Mouse (Mus musculus) forebrain, embryonic 16.5 days (tissue): ENCODE measurements around the gene Ski. TPM values are rescaled to one million over a fixed set of nuclear protein-coding genes. Genes with fewer than 3 reads are reported as not detected.
A peak's percentile ranks its signal among the peaks of the same experiment; 100 is the strongest.

Experiments
- ATAC-seq: fragments of 200-750 bp; cut with Nextera tagmentation; 2 replicates; pipeline ENCODE4 v1.8.0; 2017; ENCODE audit warnings: mild to moderate bottlenecking, moderate library complexity
- H3K27ac ChIP-seq: fragments of 300-500 bp; sonication (generic); 2 replicates; pipeline ENCODE4 v1.5.1; 2014; ENCODE audit warnings: low read length, control low read depth
- H3K27me3 ChIP-seq: fragments of 300-500 bp; sonication (generic); replicated peaks from 2 replicates; pipeline ENCODE4 v1.6.1; 2014; ENCODE audit warnings: low read length; ENCODE audit not compliant: control insufficient read depth, insufficient read depth
- H3K36me3 ChIP-seq: fragments of 300-500 bp; sonication (generic); 2 replicates; pipeline ENCODE4 v1.6.1; 2014; ENCODE audit not compliant: control insufficient read depth, insufficient read depth
- H3K4me1 ChIP-seq: fragments of 300-500 bp; sonication (generic); replicated peaks from 2 replicates; pipeline ENCODE4 v1.6.1; 2014; ENCODE audit warnings: low read length; ENCODE audit not compliant: control insufficient read depth, insufficient read depth
- H3K4me2 ChIP-seq: fragments of 300-500 bp; sonication (generic); 2 replicates; pipeline ENCODE4 v1.6.1; 2014; ENCODE audit warnings: mild to moderate bottlenecking, low read length, control low read depth
- H3K4me3 ChIP-seq: fragments of 300-500 bp; sonication (generic); replicated peaks from 2 replicates; pipeline ENCODE4 v1.5.1; 2014; ENCODE audit warnings: mild to moderate bottlenecking, low read length, control low read depth
- H3K9ac ChIP-seq: fragments of 300-500 bp; sonication (generic); replicated peaks from 2 replicates; pipeline ENCODE4 v1.6.1; 2014; ENCODE audit warnings: low read depth, low read length, control low read depth
- H3K9me3 ChIP-seq: fragments of 300-500 bp; sonication (generic); 2 replicates; pipeline ENCODE4 v1.6.1; 2016; ENCODE audit warnings: low read length; ENCODE audit not compliant: control insufficient read depth
- WGBS: fragments of 180-500 bp; shearing (Covaris S2); extraction: QIAGEN DNeasy Blood & Tissue Kit; methylation state at CpG from one replicate; pipeline ENCODE4 v1.1.7; 2014; 5-methylcytosine and 5-hydroxymethylcytosine counted together
- polyA plus RNA-seq: library from polyadenylated mRNA; unstranded; fragments of >200 nt; fragmentation: Nextera tagmentation; extraction: Ambion mirVana; gene quantifications from 2 replicates; pipeline ENCODE4 v1.2.1, GENCODE M21; 2015

The Ski gene
- polyA plus RNA-seq, 1 experiment from 2014 or later: 15.8 TPM

DNA sequence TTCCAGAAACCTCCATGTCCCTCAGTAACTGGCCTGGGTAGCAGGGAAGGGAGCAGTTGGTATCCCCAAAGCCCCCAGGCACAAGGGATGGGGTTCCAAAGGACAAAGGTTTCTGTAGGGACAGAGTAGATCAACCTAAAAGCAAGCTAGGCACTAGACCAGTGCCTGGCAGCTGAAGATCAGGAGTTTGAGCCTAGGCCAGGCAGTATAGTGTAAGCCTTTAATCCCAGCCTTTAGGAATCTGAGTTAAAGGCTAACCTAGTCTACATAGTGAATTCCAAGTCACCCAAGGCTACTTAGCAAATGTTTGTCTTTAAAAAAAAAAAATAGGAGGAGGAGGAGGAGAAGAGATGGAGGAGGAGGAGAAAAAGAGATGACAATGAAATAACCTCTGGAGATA is 33.6 kb downstream of the Ski start:
- Histone ChIP-seq H3K4me1 (peaks cover 40% of the 10 kb centered on the region), H3K27me3 (no peaks in the 10 kb centered on the region)
- no peak for ATAC-seq

GRCm38 (mm10) chr4:155188341-155188740 is 34.1 kb downstream of the Ski start:
- Histone ChIP-seq H3K4me2 (no peak overlapping the region), H3K4me1 (peaks cover 37% of the 10 kb centered on the region), H3K27me3 (no peaks in the 10 kb centered on the region), H3K36me3 (no peaks in the 10 kb centered on the region), H3K27ac (no peak overlapping the region), H3K4me3 (no peak overlapping the region), H3K9me3 (no peaks in the 10 kb centered on the region), H3K9ac (no peak overlapping the region)
- WGBS: 8% methylated on average over 8 of the region's 8 CpGs
- no peak for ATAC-seq

More for the DNA sequence above, 33.6 kb downstream of the Ski start:
- Histone ChIP-seq H3K9ac (no peak overlapping the region), H3K27ac (no peak overlapping the region), H3K36me3 (no peaks in the 10 kb centered on the region), H3K9me3 (no peaks in the 10 kb centered on the region), H3K4me2 (no peak overlapping the region), H3K4me3 (no peak overlapping the region)

DNA sequence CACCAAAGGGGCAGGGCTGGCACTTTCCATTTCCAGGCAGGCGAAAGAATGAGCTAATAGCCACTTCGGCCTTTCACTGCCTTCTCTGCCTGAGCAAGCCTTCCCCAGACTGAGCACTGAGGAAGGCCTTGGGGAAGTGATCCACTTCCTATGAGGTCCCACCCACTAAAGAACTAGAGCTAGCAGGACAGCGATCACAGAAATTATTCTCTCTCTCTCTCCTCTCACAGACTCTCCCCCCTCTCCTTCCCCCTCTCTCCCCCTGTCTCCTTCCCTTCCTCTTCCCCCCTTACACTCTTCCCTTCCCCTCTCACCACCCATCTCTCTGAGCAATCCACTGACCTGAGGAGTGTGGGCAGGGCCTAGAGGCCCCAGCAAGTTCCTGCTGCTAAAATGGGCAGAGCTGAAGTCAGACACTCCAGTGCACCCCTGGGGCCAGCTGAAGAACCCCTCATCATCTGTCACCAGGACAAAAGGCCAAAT is 35.2 kb downstream of the Ski start:
- no peak overlapping the region for H3K27ac ChIP-seq
- peaks cover 35% of the 10 kb centered on the region for H3K4me1 ChIP-seq
- no peaks in the 10 kb centered on the region for H3K9me3 ChIP-seq
- no peaks in the 10 kb centered on the region for H3K36me3 ChIP-seq
- H3K9ac ChIP-seq: no peak overlapping the region
- no peak overlapping the region for H3K4me2 ChIP-seq
- no peak for ATAC-seq
- 62% methylated on average over 3 of the region's 3 CpGs for WGBS
- no peaks in the 10 kb centered on the region for H3K27me3 ChIP-seq
- no peak overlapping the region for H3K4me3 ChIP-seq

GRCm38 (mm10) chr4:155185845-155186244 is 36.5 kb downstream of the Ski start:
- Histone ChIP-seq H3K4me1 (peaks cover 35% of the 10 kb centered on the region), H3K4me2 (no peak overlapping the region), H3K27me3 (no peaks in the 10 kb centered on the region), H3K9ac (no peak overlapping the region), H3K27ac (no peak overlapping the region), H3K9me3 (no peaks in the 10 kb centered on the region), H3K36me3 (no peaks in the 10 kb centered on the region), H3K4me3 (no peak overlapping the region)
- no peak for ATAC-seq
- 92% methylated on average over 9 of the region's 9 CpGs for WGBS

GRCm38 (mm10) chr4:155184248-155185070 is 37.9 kb downstream of the Ski start:
- Histone ChIP-seq H3K4me2 (no peak overlapping the region), H3K27ac (no peak overlapping the region), H3K36me3 (no peaks in the 10 kb centered on the region), H3K4me1 (peaks cover 24% of the 10 kb centered on the region), H3K4me3 (no peak overlapping the region), H3K9ac (no peak overlapping the region), H3K9me3 (no peaks in the 10 kb centered on the region), H3K27me3 (no peaks in the 10 kb centered on the region)
- ATAC-seq: no peak
- 75% methylated on average over 18 of the region's 18 CpGs for WGBS

- Histone ChIP-seq H3K4me3 (no peak overlapping the region), H3K9ac (no peak overlapping the region), H3K4me2 (no peak overlapping the region), H3K27me3 (no peaks in the 10 kb centered on the region), H3K4me1 (peaks cover 27% of the 10 kb centered on the region), H3K36me3 (no peaks in the 10 kb centered on the region), H3K27ac (no peak overlapping the region), H3K9me3 (no peaks in the 10 kb centered on the region)
- 87% methylated on average over 7 of the region's 7 CpGs for WGBS
- no peak for ATAC-seq
Observed at GRCm38 (mm10) chr4:155183201-155183600, 39.2 kb downstream of the Ski start.

DNA sequence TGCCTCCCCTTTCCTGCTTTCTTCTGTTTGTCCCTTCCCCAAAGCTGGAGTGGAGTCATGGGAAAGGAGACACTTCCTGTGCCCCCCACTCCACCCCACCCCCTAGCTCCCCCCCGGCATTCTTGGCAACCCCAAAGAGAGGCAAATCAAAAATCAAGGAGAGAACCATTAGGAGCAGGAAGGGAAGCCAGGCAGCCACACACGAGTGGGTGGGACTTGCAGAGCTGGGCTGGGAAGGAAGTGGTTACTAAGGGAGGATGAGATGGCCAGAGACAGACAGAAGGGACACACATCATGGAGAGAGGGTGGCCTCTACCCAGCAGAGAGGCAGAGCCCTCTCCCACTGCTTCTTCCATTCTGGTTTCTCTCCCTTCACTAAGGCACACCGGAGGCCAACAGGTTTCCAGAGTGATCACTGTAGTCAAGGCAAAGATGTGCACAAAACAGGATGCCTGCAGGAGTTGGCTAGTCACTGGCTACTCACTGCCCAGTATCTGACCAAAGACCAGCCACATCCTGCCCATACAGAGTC is 43.3 kb downstream of the Ski start:
- peak overlapping the region; percentile 10; the same call in 1 of the 2 replicates for H3K4me2 ChIP-seq
- no peak overlapping the region for H3K4me3 ChIP-seq
- peak overlapping the region; percentile 24 for H3K27ac ChIP-seq
- no peak for ATAC-seq
- no peaks in the 10 kb centered on the region for H3K27me3 ChIP-seq
- WGBS: 31% methylated on average over 3 of the region's 3 CpGs
- H3K9ac ChIP-seq: no peak overlapping the region; the same call in 1 of the 2 replicates
- H3K36me3 ChIP-seq: no peaks in the 10 kb centered on the region
- H3K9me3 ChIP-seq: no peaks in the 10 kb centered on the region
- peaks cover 43% of the 10 kb centered on the region for H3K4me1 ChIP-seq

DNA sequence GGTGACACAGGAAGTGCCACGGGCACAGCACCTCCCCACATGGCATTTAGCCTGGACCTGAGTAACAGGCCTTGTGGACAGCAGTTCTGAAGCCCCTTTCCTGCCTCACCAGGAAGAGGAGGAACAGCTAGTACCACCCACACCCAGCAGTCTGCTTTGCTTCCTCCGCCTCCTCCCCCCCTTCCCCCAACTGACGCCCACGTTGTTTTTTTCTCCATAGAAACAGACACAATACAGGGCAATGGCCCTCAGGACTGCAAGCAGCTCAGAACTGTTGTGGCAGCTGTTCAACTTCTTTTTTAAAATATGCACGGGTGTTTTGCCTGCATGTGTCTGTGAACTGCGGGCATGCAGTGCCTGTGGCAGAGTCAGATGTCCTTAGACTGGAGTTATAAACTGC is 44.1 kb downstream of the Ski start:
- Histone ChIP-seq H3K27me3 (no peaks in the 10 kb centered on the region), H3K9me3 (no peaks in the 10 kb centered on the region), H3K4me1 (peaks cover 50% of the 10 kb centered on the region), H3K27ac (peak overlapping the region; percentile 24), H3K9ac (no peak overlapping the region), H3K4me3 (no peak overlapping the region), H3K4me2 (peak overlapping the region; percentile 10; the same call in 1 of the 2 replicates), H3K36me3 (no peaks in the 10 kb centered on the region)
- ATAC-seq: peak; percentile 54; the same call in 1 of the 2 replicates
- WGBS: 0% methylated on average over 6 of the region's 6 CpGs

DNA sequence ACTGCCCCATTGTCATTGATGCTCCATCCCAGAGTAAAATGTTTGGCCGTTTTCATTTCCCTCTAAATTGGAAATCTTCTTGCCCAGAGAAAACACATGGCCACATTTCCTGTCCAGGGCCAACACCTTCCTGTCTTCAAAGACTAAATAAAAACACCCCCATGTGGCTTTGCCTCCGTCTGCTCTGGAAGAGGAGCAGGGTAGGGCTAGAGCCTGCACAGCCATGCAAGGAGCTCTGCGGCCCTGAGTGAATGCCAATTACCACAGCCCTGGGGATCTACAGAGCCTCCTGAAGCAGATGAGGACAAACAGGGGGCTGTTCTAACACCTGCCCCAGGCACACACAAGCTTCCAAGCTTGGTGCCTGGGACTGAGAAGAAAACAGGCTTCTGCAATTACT is 46.2 kb downstream of the Ski start:
- 66% methylated on average over 3 of the region's 3 CpGs for WGBS
- H3K9ac ChIP-seq: no peak overlapping the region
- peaks cover 71% of the 10 kb centered on the region for H3K4me1 ChIP-seq
- H3K27ac ChIP-seq: no peak overlapping the region
- H3K36me3 ChIP-seq: no peaks in the 10 kb centered on the region
- no peak overlapping the region for H3K4me3 ChIP-seq
- H3K4me2 ChIP-seq: no peak overlapping the region
- H3K9me3 ChIP-seq: no peaks in the 10 kb centered on the region
- no peak for ATAC-seq
- H3K27me3 ChIP-seq: no peaks in the 10 kb centered on the region
